Mouse (Mus musculus) gastrocnemius, adult 2 months (tissue): Measurements from ENCODE around the gene Krt28. TPM values are rescaled to one million over a fixed set of nuclear protein-coding genes. Genes with fewer than 3 reads are reported as not detected.

Experiments
- DNase-seq: peaks from one replicate; pipeline ENCODE4 v3.0.0; 2022
- H3K27ac ChIP-seq: fragments of 200-600 bp; 2 replicates; pipeline ENCODE4 v1.8.1; 2022; ENCODE audit warnings: mild to moderate bottlenecking
- H3K4me3 ChIP-seq: fragments of 200-600 bp; 2 replicates; pipeline ENCODE4 v1.8.1; 2022; ENCODE audit warnings: mild to moderate bottlenecking, moderate library complexity
- CTCF ChIP-seq: fragments of 200-600 bp; IDR thresholded peaks from 2 replicates; pipeline ENCODE4 v1.8.1; 2022; ENCODE audit warnings: antibody characterized with exemption, mild to moderate bottlenecking, moderate library complexity
- intact Hi-C: fragments of 180-260 bp; cut with DNase I; formaldehyde crosslinking; loops from one replicate; pipeline ENCODE4 v1.15.1; 2025
- total RNA-seq, 2 experiments: library from RNA; stranded (reverse); gene quantifications; 2 replicates each; pipeline ENCODE4 v1.2.3; 2021

The Krt28 gene
- total RNA-seq, 2 experiments from 2014 or later = not detected

DNA sequence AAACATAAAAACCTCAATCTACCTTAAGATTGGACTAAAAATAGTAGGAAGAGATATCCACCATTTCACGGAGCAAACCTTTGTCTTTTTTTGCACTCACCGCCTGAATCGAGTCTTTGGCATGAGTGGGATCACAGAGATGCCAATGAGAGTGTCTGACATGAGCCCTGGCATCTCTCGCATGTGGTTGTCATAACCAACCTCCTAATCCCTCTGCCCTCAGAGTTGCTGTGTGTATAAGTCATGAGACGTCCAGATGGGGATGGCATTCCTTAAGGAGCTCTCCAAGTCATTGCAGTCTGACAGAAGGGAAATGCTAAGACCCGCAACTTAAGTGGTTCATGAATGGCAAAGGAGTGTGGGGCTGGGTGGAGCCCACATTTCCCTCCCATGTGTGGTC lies 16.7 kb upstream of the Krt28 start:
- H3K4me3 ChIP-seq = no peak overlapping the region; the same call in 1 of the 2 replicates
- no peak for TF ChIP-seq CTCF
- intact Hi-C loops = no loop called here
- no peak overlapping the region for H3K27ac ChIP-seq
- DNase-seq = no peak

DNA sequence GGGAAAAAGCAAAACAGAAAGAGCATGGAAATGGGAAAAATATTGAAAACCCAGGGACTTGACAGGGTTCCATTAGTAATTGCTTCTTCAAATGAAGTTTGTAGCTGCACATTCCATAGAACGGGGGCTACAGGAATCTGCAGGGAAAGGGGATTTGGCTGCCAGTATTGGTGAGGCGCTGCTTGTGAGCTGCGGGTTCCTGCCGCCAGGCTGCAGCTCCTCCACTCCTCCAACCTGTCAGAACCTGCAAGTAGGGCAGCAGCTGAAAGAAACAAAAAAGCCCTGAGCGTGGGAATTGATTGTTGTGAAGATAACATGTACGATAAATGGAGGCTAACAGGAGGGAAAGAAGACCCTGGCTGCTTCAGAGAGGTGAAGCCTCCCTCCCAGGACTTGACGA lies 16.2 kb upstream of the Krt28 start:
- H3K4me3 ChIP-seq = no peak overlapping the region; the same call in 1 of the 2 replicates
- TF ChIP-seq CTCF = no peak
- intact Hi-C loops = no loop called here
- no peak overlapping the region for H3K27ac ChIP-seq
- no peak for DNase-seq

DNA sequence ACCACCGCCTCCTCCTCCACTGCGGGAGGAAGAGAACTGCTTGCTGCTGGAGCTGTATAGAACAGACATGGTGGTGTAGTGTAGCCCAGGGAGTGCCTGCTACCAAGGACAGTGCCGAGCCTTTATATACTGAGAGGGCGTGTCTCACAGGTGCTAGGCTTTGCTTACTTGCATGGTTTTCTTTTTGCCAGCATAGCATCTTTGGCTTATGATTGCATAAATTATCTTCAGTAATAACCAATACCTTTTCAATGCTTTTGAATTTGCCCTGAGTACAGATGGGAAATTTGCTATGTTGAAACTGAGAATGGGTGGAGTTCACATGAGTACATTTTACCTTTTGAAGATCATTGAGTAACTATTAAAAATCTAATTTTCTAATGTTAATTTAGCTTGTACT lies 14.6 kb upstream of the Krt28 start, which contains the start of gene Krt10:
Gene Krt10, minus strand, starts transcription at position 101 of the 400 bp plus-strand sequence.
- no peak within 1 kb of the TSS for H3K27ac ChIP-seq
- no peak within 1 kb of the TSS for H3K4me3 ChIP-seq
- DNase-seq = no peak
- intact Hi-C loops = no loop called here
- TF ChIP-seq CTCF = no peak

DNA sequence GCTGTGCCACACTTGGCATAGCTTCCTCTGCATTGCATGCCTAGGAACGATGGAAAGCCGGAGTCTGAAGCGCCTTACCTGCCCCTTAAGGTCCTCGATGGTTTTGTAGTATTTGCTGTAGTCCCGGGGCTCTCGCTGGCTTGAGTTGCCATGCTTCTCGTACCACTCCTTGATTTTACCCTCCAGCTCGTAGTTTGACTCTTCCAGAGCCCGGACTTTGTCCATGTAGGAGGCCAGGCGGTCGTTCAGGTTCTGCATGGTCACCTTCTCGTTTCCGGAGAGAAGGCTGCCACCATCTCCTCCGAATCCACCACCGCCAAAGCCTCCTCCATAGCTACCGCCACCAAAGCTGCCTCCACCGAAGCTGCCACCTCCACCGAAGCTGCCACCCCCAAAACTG lies 14.0 kb upstream of the Krt28 start:
- TF ChIP-seq CTCF = no peak
- H3K27ac ChIP-seq = no peak overlapping the region
- no peak for DNase-seq
- intact Hi-C loops = no loop called here
- H3K4me3 ChIP-seq = no peak overlapping the region

DNA sequence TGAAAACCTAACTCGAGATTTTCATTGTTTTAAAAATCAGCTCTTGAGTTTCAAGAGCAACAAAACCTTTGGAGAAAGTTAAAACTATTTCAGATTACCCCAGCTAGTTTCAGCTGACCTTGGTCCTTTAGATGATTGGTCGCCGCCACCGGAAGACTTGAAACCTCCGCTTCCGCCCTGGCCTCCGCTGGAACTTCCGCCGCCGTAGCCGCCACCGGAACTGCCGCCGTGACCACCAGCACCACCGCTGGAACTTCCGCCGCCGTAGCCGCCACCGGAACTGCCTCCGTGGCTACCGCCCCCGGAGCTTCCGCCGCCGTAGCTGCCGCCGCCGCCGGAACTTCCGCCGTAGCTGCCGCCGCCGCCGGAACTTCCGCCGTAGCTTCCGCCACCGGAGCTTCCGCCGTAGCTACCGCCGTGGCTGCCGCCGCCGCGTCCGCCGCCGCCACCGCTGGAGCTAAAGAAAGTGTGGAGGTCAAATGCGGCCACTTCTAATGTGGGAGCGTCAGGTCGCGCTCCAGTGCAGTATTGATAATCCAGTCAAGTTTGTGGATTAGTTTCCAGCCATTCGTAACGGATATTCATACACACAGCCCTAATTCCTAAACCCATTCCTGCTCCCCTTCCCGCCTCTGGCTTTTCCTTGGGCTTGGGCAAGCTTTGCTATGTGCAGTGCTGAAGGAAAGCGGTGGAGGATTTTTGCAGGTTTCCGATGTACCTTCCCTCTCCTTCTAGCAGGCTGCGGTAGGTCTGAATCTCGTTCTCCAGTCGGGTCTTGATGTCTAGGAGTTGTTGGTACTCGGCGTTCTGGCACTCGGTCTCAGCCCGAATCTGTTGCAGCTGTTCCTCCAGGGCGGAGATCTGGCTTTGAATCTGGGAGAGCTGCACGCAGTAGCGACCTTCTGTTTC lies 11.4 kb upstream of the Krt28 start:
- DNase-seq = peak; percentile 97
- TF ChIP-seq CTCF = no peak
- intact Hi-C loops = no loop called here
- H3K27ac ChIP-seq = peak overlapping the region; percentile 93
- H3K4me3 ChIP-seq = peak overlapping the region; percentile 90

DNA sequence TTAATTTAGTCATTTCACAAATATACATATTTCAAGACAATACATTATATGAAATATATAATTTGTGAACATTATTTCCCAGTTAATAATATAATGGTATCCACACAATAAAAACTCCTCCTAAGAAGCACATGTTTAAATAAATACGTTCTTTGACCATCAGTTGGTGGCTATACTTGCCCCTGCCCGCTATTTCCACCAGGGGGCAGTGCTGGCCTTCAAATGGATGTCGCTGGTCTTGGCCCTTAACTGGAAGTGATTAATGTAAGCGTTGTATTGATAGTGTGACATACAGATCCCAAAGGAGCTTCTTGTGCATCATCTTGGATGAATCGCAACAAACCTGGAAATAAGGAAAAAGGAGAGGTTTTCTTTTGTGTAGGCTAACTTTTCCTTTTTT lies 4.9 kb upstream of the Krt28 start:
- no peak; the same call in 1 of the 2 replicates for TF ChIP-seq CTCF
- no peak overlapping the region for H3K4me3 ChIP-seq
- intact Hi-C loops = loop anchor here (2.0 kb wide), 1 partner anchor 83 kb away; no protein-coding TSS in a partner anchor
- DNase-seq = peak; percentile 75
- H3K27ac ChIP-seq = no peak overlapping the region

DNA sequence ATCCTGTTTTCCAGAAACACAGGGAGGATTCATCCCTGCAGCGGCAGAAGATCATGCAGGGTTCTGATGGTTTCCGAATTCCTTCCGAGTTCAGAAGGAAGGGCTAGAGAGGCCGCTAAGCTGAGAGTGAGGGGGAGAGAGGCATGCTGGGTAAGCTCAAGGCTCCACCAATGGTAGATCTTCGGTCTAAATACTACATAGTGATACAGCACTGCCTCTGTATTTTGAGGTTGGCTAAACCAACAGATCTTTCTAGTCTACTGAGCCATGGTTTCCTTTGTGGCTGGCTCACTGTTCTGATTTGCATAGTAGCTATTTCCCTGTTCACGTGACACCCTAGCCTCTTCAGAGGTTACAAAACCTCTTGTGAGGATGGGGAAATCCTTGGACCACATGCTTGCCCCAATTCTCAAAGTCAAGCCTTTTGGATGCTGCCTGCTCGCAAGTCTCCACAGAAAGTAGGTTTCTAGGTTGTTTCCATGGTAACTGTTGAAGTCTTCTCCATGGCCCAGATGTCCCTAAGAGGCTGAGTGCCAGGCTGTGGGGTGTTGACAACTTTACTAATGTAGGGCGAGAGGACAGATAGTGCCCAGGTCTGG lies 4.8 kb downstream of the Krt28 start:
- intact Hi-C loops = no loop called here
- no peak for DNase-seq

DNA sequence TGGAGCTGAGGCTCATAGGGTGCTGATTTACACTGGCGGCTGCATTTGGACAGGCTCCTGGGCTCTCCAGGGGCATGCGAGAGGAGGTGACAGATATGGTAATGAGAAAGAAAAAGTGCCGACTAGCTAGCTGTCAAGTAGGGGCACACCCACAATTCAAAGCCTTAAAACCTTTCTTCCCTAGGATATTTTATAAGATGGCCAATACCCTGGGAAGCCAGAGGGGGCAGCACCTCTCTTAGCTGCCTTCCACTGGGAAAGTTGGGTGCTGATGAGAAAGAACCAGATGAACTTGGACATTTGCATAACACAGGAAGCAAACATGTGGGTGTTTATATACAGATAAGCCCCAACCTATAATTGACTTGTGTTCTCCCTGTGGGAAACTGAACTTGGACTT lies 5.5 kb downstream of the Krt28 start:
- H3K27ac ChIP-seq = no peak overlapping the region
- TF ChIP-seq CTCF = peak; percentile 56
- intact Hi-C loops = no loop called here
- no peak for DNase-seq
- H3K4me3 ChIP-seq = no peak overlapping the region

More for the DNA sequence above, 4.8 kb downstream of the Krt28 start:
- no peak overlapping the region for H3K4me3 ChIP-seq
- no peak for TF ChIP-seq CTCF
- H3K27ac ChIP-seq = no peak overlapping the region

DNA sequence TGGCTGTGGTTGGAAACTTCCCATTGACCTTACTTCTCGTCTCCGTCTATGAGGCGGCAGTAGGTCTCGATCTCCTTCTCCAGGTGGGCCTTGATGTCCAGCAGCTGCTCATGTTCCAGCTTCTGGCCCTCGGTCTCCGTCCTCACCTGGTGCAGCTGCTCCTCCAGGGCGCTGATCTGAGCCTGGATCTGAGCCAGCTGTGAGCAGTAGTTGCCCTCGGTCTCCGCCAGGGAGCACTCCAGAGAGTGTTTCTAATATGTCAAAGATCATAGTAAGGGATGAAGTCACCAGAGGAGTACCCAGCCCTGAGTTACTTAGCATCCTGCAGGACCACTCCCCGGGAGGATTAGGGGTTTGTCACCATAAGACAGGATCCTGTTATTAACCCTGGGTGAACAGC lies 7.9 kb downstream of the Krt28 start:
- DNase-seq = peak; percentile 24
- peak; percentile 23; the same call in 1 of the 2 replicates for TF ChIP-seq CTCF
- Histone ChIP-seq H3K4me3 (no peak overlapping the region), H3K27ac (no peak overlapping the region)
- intact Hi-C loops = no loop called here

DNA sequence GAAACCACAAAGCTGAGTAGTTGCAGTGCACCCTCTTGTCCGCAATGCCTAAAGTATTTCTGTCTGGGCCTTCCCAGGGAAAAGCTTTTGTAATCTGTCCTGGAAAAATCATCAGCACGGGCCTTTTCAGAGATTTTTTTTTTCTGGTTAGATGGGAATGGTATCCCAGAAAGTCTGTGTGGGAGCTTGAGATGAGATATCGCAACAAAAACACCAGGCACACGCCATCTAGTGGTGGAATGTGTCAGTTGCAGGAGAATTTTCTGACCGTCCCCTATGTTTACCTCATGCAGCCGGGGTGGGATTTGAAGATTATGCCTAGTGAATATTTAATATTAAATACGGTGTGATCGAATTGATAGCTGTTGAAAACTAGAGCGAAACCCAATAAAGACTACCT lies 10.3 kb downstream of the Krt28 start:
- no peak for DNase-seq
- intact Hi-C loops = no loop called here
- peak; percentile 75 for TF ChIP-seq CTCF
- no peak overlapping the region for H3K4me3 ChIP-seq
- H3K27ac ChIP-seq = no peak overlapping the region

DNA sequence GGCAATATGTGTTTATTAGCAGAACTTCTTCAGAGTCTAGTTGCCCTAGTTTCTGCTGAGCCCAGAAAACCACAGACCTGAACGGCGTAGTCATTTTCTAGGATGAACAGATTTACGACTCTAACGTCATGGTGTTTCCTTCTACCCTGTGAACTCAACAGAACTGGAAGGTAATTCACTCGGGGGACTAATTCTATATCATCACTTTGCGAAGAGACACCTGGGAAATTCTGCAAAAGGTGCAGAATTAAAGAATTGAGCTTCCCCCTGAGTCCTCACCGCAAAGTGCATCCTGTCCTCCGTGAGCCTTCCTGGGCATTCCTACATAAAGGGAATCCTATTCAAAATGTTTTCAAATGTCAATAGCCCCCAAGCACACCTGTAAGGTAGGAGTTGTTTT lies 13.3 kb downstream of the Krt28 start:
- Histone ChIP-seq H3K27ac (no peak overlapping the region), H3K4me3 (no peak overlapping the region)
- TF ChIP-seq CTCF = no peak
- intact Hi-C loops = no loop called here
- no peak for DNase-seq

DNA sequence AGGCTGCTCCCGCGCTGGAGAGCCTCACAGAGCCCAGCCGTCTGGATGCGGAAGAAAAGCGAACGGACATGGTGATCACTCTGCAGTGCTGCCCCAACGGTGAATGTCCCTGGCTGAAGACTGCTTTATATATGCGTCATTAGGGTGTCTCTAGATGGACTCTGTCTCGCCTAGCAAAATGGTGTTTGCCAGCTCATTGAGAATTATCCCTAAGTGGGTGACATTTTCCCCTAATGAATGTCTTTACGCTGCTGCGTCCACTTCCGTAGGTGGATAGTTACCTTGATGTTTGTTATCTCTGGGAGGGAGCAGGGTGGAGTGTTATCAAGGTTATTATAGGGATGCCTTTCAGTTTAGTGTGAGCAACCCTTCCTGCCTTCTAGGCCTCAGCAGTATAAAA lies 23.7 kb downstream of the Krt28 start, which contains the start of gene Krt27:
Gene Krt27, minus strand, starts transcription at position 101 of the 400 bp plus-strand sequence.
- DNase-seq = no peak
- no peak within 1 kb of the TSS for H3K4me3 ChIP-seq
- intact Hi-C loops = no loop called here
- no peak for TF ChIP-seq CTCF
- H3K27ac ChIP-seq = no peak within 1 kb of the TSS

DNA sequence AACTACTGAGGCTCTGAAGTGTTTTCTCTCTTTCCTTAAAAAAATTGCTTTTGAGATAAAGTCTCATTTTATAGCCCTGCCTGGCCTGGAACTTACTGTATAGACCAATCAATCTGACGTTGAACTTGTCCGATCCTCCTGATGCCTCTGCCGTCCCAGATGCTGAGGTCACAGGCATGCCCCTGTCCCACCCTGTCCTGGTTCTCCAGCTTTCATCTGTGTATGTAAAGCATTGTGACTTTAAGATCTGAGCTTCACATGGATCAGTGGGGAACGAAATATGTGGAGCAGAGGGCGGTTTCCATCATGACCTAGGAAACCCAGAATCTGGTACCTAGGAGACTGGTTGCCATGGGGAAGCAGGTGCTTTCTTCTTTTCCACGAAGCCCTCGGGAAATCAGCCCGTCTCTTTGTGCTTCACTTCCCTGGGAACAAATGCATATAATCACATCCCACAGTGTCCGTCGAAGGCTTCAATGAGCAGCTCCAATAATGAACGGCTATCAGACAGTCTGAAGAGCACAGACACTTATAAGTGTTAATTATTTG lies 35.3 kb downstream of the Krt28 start:
- Histone ChIP-seq H3K27ac (no peak overlapping the region), H3K4me3 (no peak overlapping the region)
- no peak for TF ChIP-seq CTCF
- intact Hi-C loops = no loop called here
- no peak for DNase-seq
